28 mouse cellular contexts compared by ENCODE assay signal in the genomic region with DNA sequence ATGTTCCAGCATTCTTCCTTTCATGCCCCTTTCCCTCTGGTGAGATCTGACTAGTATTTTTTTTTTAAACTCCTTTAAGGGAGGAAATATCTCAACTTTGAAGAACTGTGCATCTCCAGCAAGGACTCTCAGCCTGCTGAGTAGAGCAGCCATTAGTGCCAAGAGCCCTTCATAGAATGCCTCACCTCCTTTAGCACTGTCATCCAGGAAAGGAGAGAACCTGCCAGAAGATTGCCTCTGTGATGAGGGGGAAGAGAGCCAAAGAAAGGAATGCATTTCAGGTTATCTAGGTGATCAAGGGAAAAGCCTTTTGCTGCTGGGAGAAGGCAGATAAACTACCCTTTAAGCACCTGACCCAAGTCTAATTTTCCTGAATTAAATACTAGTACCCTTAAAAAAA.
"Had no signal": no experiment of that assay in that cellular context is flagged by ENCODE, and none has a peak within 500 bp of the region (broad histone marks: within the 10 kb centered on the region; RNA-seq: fewer than 3 reads in every experiment).

No protein-coding gene starts in this region.

- DNase-seq: gastrocnemius, adult 2 months; gastrocnemius, postnatal 10 days; gastrocnemius, postnatal 25 days; heart, adult 18-20 months; heart, postnatal 10 days; heart, postnatal 4 days; kidney, adult 18-20 months; kidney, adult 8-10 months; kidney, postnatal 14 days; kidney, postnatal 36 days; liver; liver, embryonic 13.5 days; liver, postnatal 0 days had no signal

- H3K9me3 ChIP-seq: heart, embryonic 10.5 days; heart, embryonic 12.5 days; hindbrain, embryonic 10.5 days; hindbrain, embryonic 12.5 days; intestine, embryonic 15.5 days; limb, embryonic 10.5 days; limb, embryonic 12.5 days; liver, embryonic 13.5 days; liver, embryonic 15.5 days had no signal

- H3K27me3 ChIP-seq: heart, embryonic 12.5 days; hindbrain, embryonic 12.5 days; intestine, embryonic 15.5 days; limb, embryonic 12.5 days; liver, embryonic 13.5 days; liver, embryonic 15.5 days had no signal

- H3K4me2 ChIP-seq: heart, embryonic 12.5 days; hindbrain, embryonic 12.5 days; hindbrain, embryonic 14.5 days; intestine, embryonic 15.5 days; limb, embryonic 12.5 days; liver, embryonic 11.5 days; liver, embryonic 13.5 days; liver, embryonic 15.5 days had no signal

- H3K9ac ChIP-seq: heart, embryonic 12.5 days; hindbrain, embryonic 12.5 days; hindbrain, embryonic 14.5 days; intestine, embryonic 15.5 days; limb, embryonic 12.5 days; liver, embryonic 13.5 days; liver, embryonic 15.5 days; liver, postnatal 0 days had no signal

- H3K4me3 ChIP-seq: gastrocnemius, adult 2 months; heart, embryonic 10.5 days; heart, embryonic 12.5 days; hindbrain, embryonic 10.5 days; hindbrain, embryonic 12.5 days; intestine, embryonic 15.5 days; left cerebral cortex, adult 2 months; limb, embryonic 10.5 days; limb, embryonic 12.5 days; liver, embryonic 13.5 days; liver, embryonic 15.5 days had no signal

- ATAC-seq: hindbrain, embryonic 16.5 days; inflammation-experienced regulatory T-cells, adult 6 months; intestine, embryonic 15.5 days; intestine, postnatal 0 days; liver, postnatal 0 days had no signal

- H3K4me1 ChIP-seq: heart, embryonic 10.5 days; heart, embryonic 12.5 days; hindbrain, embryonic 10.5 days; hindbrain, embryonic 12.5 days; intestine, embryonic 15.5 days; limb, embryonic 10.5 days; limb, embryonic 12.5 days; liver, embryonic 13.5 days; liver, embryonic 15.5 days had no signal

- H3K27ac ChIP-seq: gastrocnemius, adult 2 months; heart, embryonic 10.5 days; hindbrain, embryonic 10.5 days; hindbrain, embryonic 12.5 days; hindbrain, embryonic 14.5 days; intestine, embryonic 15.5 days; kidney, postnatal 0 days; left cerebral cortex, adult 2 months; limb, embryonic 10.5 days; limb, embryonic 12.5 days; liver, embryonic 13.5 days; liver, embryonic 15.5 days had no signal

- H3K36me3 ChIP-seq: heart, embryonic 10.5 days; heart, embryonic 12.5 days; hindbrain, embryonic 10.5 days; hindbrain, embryonic 12.5 days; intestine, embryonic 15.5 days; limb, embryonic 10.5 days; limb, embryonic 12.5 days; liver, embryonic 13.5 days; liver, embryonic 15.5 days had no signal
